Mouse (Mus musculus) cerebellum, adult 9-10 months (tissue): ENCODE measurements around the gene Zfp978.
"Not testable (repeated sequence)": the region's sequence is repeated elsewhere in the genome, so short reads cannot be mapped to it uniquely, and the experiment has no call there.

Source experiments
- DNase-seq: peaks from one replicate; pipeline ENCODE4 v3.0.0; 2022

Zfp978 gene

DNA sequence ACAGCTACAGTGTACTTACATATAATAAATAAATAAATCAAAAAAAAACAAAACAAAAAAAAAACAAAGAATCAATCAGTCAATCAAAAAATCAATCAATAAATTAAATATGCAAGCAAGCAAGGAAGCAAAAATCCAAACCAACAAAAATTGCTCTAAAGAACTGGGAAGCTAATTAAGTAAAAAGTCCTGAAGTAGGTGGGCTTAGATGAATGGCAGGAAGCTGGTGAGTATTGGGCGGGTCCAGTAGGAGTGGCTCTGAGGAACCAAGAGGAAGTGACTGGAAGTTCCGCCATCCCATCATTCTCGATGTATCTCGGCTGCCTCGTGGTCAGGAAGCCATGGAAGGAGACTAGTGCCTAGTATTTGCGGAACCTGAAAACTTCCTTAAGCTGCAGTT is at the start of gene Zfp978:
Zfp978 (plus strand) TSS at position 301 of the 400 bp plus-strand sequence.
- DNase-seq, result not testable (repeated sequence)

- not testable (repeated sequence) for DNase-seq
These were observed 25.9 kb upstream of the Zfp978 start for GRCm38 (mm10) chr4:147335036-147335690.

- DNase-seq, result not testable (repeated sequence)
These were observed 25.3 kb upstream of the Zfp978 start for GRCm38 (mm10) chr4:147335691-147336367.

DNA sequence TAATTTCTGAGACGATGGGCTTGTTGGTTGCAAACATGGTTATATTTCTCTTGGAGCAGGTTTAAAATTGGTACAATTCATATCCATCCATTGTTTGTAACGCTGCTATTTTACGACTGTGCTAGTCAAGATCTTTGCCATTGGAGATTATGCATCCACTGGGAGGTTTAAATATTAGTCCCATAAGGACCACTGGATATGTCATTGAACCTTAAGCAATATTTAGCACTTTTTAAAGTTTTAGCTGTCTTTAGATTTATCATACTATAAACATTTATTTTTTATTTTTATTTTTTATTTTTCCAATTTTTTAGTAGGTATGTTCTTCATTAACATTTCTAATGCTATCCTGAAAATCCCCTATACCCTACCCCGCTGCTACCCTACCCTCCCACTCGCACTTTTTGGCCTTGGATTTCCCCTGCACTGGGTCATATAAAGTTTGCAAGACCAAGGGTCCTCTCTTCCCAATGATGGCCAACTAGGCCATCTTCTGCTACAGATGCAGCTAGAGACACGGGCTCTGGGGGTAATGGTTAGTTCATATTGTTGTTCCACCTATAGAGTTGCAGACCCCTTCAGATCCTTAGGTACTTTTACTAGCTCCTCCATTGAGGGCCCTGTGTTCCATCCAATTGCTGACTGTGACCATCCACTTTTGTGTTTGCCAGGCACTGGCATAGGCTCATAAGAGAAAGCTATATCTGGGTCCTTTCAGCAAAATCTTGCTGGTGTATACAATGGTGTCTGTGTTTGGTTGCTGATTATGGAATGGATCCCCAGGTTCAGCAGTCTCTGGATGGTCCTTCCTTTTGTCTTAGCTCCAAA is 24.5 kb upstream of the Zfp978 start:
- DNase-seq, result not testable (repeated sequence)

DNA sequence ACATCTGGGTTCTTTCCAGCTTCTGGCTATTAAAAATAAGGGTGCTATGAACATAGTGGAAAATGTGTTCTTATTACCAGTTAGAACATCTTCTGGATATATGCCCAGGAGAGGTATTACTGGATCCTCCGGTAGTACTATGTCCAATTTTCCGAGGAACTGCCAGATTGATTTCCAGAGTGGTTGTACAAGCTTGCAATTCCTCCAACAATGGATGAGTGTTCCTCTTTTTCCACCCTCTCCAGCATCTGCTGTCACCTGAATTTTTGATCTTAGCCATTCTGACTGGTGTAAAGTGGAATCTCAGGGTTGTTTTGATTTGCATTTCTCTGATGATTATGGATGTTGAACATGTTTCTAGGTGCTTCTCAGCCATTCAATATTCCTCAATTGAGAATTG is 23.6 kb upstream of the Zfp978 start:
- not testable (repeated sequence) for DNase-seq

DNA sequence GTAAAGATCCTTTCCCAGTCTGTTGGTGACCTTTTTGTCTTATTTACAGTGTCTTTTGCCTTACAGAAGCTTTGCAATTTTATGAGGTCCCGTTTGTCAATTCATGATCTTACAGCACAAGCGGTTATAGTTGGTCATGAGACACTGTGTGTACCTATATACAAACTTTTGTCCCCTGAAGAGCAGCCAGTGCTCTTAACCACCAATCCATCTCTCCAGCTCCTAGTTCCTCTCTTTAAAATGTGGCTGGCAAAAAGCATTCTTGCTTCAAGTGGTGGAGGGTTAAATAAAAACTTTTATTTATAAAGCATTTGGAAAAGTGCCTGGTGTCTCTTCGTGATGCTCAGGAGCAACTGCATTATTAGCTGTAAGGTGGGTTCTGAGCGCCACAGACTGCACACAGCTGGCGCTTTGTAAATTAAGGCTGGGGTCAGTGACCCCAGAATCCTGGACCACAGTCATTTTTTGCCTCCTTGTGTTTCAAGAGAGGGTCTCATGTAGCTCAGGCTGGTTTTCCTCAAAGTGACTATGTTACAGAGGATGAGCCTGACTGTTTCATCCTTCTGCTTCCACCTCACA is 23.0 kb upstream of the Zfp978 start:
- no peak for DNase-seq

DNA sequence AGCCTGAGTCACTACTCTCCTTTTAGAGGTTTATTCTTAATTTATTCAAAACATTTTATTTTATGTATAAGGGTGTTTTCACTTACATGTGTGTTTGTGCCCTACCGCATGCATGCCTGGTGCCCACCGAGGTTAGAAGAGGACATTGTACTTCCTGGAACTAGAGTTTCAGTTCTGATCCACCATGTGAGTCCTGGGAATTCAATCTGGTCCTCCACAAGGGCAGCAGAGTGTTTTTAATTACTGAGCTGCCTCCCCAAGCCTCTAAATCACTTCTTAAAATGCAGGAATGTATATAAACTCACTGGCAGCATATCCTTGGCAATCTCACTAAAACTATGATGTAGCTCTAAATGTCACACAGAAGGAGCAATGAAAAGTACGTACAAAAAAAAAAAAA is 22.4 kb upstream of the Zfp978 start:
- DNase-seq, result not testable (repeated sequence)

GRCm38 (mm10) chr4:147339601-147340219 is 21.4 kb upstream of the Zfp978 start:
- not testable (repeated sequence) for DNase-seq

DNA sequence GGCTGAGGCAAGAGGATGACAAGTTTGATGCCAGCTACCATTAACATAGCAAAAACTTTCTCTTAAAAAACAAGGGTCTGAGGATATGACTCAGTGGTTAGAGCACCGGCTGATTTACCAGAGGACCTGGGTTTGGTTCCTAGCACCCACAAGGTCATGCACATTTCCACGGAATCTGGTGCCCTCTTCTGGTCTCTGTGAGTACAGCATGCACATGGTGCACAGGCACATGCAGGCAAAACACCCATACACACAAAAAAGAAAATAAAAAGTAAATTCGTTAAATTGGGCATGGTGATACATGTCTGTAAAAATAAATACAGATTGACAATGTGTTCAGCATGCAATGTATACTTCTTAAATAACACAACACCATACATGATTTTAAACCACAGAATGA is 20.9 kb upstream of the Zfp978 start:
- DNase-seq, result not testable (repeated sequence)

DNA sequence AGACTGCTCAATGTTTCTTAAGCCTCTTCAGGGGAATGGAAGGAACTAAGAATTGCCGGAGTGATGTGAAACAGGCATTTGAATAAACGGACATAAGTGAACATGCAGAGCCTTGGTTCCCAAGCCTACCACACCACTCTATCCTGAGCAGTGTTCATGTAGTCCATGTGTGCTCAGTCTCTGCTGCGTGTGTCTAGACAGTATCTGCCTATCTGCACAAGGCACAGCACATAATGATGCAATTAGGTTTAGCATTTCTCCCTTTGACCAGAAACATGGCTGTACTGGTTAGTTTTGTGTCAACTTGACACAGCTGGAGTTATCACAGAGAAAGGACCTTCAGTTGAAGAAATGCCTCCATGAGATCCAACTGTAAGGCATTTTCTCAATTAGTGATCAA is 20.2 kb upstream of the Zfp978 start:
- DNase-seq, result not testable (repeated sequence)

DNA sequence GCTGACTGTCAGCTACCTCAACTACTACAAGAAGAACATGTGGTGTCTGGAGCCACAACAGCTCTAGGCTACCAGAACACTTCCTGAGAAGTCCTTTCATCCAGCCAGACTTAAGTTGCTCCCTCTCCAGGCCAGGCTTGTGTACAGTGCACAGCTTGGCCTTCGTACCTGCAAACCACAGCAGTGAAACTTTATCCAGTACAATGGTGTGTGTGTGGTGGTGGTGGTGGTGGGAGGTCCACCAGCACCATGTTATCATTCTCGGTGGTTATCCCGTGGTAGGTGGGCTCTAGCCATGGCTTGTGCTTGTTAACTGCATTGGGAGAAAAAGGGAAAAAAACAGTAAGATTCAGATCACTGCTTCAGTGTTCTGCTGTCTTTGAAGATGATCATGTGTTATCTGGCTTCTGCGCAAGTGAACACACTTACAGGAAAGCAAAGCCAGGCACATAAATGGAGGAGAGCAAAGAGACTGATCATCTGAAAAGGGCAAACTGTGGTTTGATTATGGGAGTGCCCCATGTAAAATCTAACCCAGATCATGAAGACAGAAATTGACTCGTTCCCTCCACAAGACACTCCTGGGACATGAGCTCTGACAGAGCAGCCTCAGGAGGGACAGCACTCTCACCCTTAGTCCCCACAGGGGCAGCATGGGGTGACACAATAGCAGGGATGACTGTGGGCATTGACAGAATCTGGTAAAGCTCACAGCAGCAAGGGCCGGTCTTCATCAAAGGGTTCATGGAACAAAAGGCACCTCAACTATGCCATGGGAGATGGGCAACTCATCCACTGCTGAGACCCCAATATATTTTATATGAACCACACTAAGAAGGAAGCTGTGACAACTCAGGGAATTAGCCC is 17.8 kb upstream of the Zfp978 start:
- not testable (repeated sequence) for DNase-seq

DNA sequence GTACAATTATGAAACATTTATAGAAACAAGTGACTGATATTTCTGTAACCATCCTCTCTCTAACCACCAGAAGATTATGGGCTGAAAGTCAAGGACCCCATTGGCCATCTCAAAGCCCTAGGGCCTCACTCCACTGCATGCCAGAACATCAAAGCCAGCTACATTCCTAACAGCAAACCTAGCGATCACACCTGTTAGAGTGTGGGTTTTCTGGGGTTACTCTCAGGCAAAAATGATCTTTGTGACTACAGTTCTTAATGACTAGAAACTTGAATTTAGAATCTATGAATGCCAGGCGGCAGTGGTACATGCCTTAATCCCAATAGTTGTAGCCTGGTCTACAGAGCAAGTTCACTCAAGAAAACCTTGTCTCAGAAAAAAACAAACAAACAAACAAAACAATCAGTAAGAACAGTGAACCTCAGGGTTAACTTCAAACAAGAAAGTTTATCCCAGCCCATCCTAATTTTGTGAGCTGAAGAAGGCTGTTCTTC is 16.0 kb upstream of the Zfp978 start:
- DNase-seq, result not testable (repeated sequence)

- not testable (repeated sequence) for DNase-seq
These were observed 14.6 kb upstream of the Zfp978 start for GRCm38 (mm10) chr4:147346361-147347035.

GRCm38 (mm10) chr4:147347300-147347699 is 13.8 kb upstream of the Zfp978 start:
- DNase-seq, result not testable (repeated sequence)

- DNase-seq, result not testable (repeated sequence)
These were observed 13.2 kb upstream of the Zfp978 start for GRCm38 (mm10) chr4:147347880-147348279.

DNA sequence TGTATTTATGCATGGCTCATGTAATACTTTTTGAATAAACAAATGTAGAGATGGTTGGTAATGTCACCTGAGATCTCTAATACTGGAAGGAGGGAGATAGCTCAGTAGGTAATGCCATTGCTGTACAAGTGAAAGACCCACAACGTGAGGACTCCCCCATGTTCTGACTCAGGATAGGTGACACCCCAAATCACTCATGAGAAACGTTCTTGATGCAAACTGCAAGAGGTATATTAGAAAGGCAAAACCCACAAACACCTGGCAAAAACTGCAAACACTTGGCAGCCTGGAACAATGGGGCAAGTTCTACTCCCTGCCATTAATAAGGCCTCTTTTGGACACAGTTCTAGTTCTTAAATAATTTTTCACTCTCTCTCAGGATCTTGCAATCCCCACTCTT is 12.7 kb upstream of the Zfp978 start:
- DNase-seq, result not testable (repeated sequence)

DNA sequence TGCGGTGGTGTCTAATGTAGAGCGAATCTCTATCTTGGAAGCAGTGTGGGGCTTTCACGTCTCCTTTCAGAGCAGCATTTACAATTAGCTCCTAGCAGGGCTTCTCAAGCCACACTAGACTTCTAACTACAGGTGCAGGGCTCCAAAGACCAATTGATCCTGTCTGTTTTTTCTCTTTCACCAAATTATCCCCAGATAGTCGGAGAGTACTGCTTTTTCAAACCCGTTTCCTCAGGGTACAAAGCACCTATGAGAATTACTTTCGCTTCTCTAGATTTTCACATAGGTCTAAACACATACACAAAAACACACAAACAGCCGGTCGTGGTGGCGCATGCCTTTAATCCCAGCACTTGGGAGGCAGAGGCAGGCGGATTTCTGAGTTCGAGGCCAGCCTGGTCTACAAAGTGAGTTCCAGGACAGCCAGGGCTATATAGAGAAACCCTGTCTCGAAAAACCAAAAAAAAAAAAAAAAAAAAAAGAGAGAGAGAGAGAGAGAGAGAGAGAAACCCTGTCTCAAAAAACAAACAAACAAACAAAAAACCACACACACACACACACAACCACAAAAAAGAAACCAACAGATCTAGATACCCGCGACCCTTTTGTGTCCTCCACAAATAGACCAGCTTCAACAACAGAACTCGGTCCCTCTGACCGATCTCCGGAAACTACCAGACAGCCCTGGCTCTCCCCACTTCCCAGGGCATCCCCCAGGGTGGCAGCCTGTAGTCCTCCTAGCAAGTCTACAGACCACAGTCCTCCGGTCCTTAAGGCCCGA is 12.0 kb upstream of the Zfp978 start:
- not testable (repeated sequence) for DNase-seq

DNA sequence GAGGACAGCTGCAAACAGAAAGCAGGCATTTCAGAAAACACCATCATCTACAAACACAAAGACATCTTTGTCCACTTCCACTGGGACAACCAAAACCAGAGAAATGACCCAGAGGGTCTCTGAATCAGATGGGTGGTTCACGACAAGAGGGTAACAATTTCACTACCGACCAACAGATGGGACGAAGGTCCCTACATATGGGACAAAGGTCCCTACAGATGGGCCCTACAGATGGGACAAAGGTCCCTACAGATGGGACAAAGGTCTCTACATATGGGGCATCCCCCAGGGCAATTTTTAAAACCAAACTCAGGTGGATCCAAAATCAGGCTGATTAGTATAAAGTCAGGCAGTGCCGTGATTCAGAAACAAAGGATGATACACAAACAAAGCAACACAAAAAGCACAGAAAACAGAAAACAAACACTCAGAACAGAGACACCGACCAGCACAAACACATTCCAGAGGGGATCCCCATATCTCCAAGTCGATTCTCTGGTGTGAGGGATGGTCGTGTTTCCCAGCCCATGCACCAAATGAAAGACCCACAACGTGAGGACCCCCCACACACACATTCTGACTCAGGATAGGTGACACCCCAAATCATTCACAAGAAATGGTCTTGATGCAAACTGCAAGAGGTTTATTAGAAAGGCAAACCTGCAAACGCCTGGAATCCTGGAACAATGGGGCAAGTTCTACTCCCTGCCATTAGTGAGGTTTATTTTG is 11.3 kb upstream of the Zfp978 start:
- DNase-seq, result not testable (repeated sequence)

DNA sequence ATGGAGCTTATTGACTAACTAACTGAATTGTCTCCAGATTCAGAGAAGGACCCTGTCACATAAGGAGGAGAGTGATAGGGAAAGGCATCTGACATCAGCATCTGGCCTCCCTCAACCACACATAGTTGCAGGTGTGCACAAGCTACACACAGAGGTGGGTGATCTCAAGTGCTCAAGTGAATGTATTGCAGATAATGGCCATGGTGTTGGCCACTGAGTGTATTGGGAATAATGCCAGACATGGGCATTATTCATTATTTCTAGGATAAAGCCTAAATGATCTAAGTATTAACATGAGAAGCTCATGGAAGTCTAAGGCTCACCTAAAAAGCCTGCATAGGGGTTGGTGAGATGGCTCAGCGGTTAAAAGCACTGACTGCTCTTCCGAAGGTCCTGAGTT is 10.6 kb upstream of the Zfp978 start:
- not testable (repeated sequence) for DNase-seq
